Mouse (Mus musculus): ENCODE data around the gene Nisch. TPM values are rescaled to one million over a fixed set of nuclear protein-coding genes. Genes with fewer than 3 reads are reported as not detected.

Nisch gene
- polyA plus RNA-seq (2015; fragmentation: Nextera tagmentation; extraction: Ambion mirVana): 365 and 382 TPM in 2 replicates

GRCm38 (mm10) chr14:31216846-31217245, at the start of gene Nisch:
TSS of gene Nisch (minus strand) at chr14:31216946.
- Histone ChIP-seq H3K4me1 (replicated peaks) (peaks cover 13% of the 10 kb centered on the region), H3K9me3 (no peaks in the 10 kb centered on the region), H3K9ac (no peak within 1 kb of the TSS), H3K27ac (replicated peaks) (no peak within 1 kb of the TSS; the same call in 1 of the 2 replicates), H3K36me3 (no peaks in the 10 kb centered on the region), H3K27me3 (no peaks in the 10 kb centered on the region), H3K4me3 (no peak within 1 kb of the TSS), H3K4me2 (peak within 1 kb of the TSS; percentile 25)
- ATAC-seq (ENCODE audit: low FRiP score, low read depth): no peak
- 67% methylated on average over 2 of the region's 2 CpGs for WGBS

- no peak for ATAC-seq (ENCODE audit: low FRiP score, low read depth)
- H3K27me3 ChIP-seq: no peaks in the 10 kb centered on the region
- H3K9me3 ChIP-seq: no peaks in the 10 kb centered on the region
- no peak overlapping the region for H3K4me2 ChIP-seq
- H3K9ac ChIP-seq: no peak overlapping the region
- no peak overlapping the region for H3K4me3 ChIP-seq
- H3K27ac ChIP-seq (replicated peaks): no peak overlapping the region
- H3K4me1 ChIP-seq (replicated peaks): no peaks in the 10 kb centered on the region
- 97% methylated on average over 9 of the region's 9 CpGs for WGBS
- peaks cover 52% of the 10 kb centered on the region for H3K36me3 ChIP-seq
These were observed 44.2 kb upstream of the Nisch start for GRCm38 (mm10) chr14:31260932-31261331.

DNA sequence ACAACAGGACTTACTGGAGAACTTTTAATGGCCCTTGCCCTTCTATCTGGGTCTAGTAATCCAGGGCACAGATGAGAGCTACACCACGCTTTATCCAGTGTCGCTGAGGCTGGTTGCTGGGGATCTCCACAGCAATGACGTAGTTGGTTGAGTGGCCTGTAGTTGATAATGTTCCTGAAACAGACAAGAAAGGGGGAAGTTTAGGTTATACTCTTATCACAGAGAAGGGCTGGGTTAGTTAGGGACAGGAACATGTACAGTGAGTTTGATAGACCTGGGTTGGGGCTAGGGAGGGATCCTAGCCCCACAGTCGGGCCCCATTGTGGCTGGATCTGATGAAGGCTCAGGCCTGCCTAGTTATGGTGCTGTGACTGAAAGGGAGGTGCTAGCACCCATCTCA, 43.6 kb upstream of the Nisch start:
- no peak for ATAC-seq (ENCODE audit: low FRiP score, low read depth)
- Histone ChIP-seq H3K4me1 (replicated peaks) (no peaks in the 10 kb centered on the region), H3K27me3 (no peaks in the 10 kb centered on the region), H3K36me3 (peaks cover 57% of the 10 kb centered on the region), H3K9ac (no peak overlapping the region), H3K27ac (replicated peaks) (no peak overlapping the region), H3K9me3 (no peaks in the 10 kb centered on the region), H3K4me3 (no peak overlapping the region), H3K4me2 (no peak overlapping the region)
- 96% methylated on average over 4 of the region's 4 CpGs for WGBS

GRCm38 (mm10) chr14:31258476-31259050, 41.8 kb upstream of the Nisch start:
- ATAC-seq (ENCODE audit: low FRiP score, low read depth): no peak
- Histone ChIP-seq H3K4me3 (no peak overlapping the region), H3K9me3 (no peaks in the 10 kb centered on the region), H3K9ac (no peak overlapping the region), H3K27me3 (no peaks in the 10 kb centered on the region), H3K27ac (replicated peaks) (no peak overlapping the region), H3K4me1 (replicated peaks) (no peaks in the 10 kb centered on the region), H3K36me3 (peaks cover 76% of the 10 kb centered on the region), H3K4me2 (no peak overlapping the region)
- 94% methylated on average over 14 of the region's 14 CpGs for WGBS

DNA sequence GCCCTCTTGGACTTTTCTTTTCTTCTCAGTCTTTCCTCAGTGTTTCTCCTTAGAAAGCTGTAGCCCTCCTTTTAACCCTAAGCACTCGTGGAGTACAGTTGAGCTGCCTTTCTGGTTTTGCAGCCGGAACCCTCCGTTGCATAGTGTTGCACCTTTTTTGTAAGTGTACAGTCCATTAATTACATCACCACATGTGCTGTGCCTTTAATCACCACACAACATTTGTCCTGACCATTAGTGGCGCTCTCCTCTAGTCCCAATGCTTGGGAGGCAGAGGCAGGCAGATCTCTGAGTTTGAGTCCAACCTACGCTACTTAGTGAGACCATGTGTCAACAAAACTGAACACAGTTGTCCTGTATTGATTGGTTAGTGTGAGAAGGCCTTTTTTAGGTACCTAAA, 35.3 kb upstream of the Nisch start:
- peak overlapping the region; percentile 83 for H3K9ac ChIP-seq
- H3K36me3 ChIP-seq: peaks cover 40% of the 10 kb centered on the region
- peak overlapping the region; percentile 80 for H3K4me2 ChIP-seq
- peaks cover 20% of the 10 kb centered on the region for H3K4me1 ChIP-seq (replicated peaks)
- H3K9me3 ChIP-seq: no peaks in the 10 kb centered on the region
- H3K27me3 ChIP-seq: no peaks in the 10 kb centered on the region
- H3K27ac ChIP-seq (replicated peaks): no peak overlapping the region
- no peak for ATAC-seq (ENCODE audit: low FRiP score, low read depth)
- 85% methylated on average over 5 of the region's 5 CpGs for WGBS
- peak overlapping the region; percentile 75 for H3K4me3 ChIP-seq

- ATAC-seq (ENCODE audit: low FRiP score, low read depth): no peak; the same call in 1 of the 2 replicates
- 1% methylated on average over 18 of the region's 18 CpGs for WGBS
These were observed 34.9 kb upstream of the Nisch start for GRCm38 (mm10) chr14:31251626-31252025.

GRCm38 (mm10) chr14:31251084-31251604, 34.4 kb upstream of the Nisch start, which contains the start of the genes Phf7 and Bap1:
TSS of gene Phf7 (minus strand) at chr14:31251317.
TSS of gene Bap1 (plus strand) at chr14:31251450.
- Histone ChIP-seq H3K27ac (replicated peaks) (peak within 1 kb of the TSS; percentile 95), H3K4me3 (peak within 1 kb of the TSS; percentile 75), H3K36me3 (peaks cover 31% of the 10 kb centered on the region), H3K27me3 (no peaks in the 10 kb centered on the region), H3K9ac (peak within 1 kb of the TSS; percentile 83), H3K4me1 (replicated peaks) (peaks cover 20% of the 10 kb centered on the region), H3K9me3 (no peaks in the 10 kb centered on the region), H3K4me2 (peak within 1 kb of the TSS; percentile 80)
- peak; percentile 96 for ATAC-seq (ENCODE audit: low FRiP score, low read depth)
- under 1% methylated on average over 72 of the region's 75 CpGs for WGBS

More at GRCm38 (mm10) chr14:31251626-31252025, 34.9 kb upstream of the Nisch start:
- peaks cover 36% of the 10 kb centered on the region for H3K36me3 ChIP-seq
- peak overlapping the region; percentile 83 for H3K9ac ChIP-seq
- H3K4me2 ChIP-seq: peak overlapping the region; percentile 80
- H3K27me3 ChIP-seq: no peaks in the 10 kb centered on the region
- peak overlapping the region; percentile 75 for H3K4me3 ChIP-seq
- H3K4me1 ChIP-seq (replicated peaks): peaks cover 20% of the 10 kb centered on the region
- no peaks in the 10 kb centered on the region for H3K9me3 ChIP-seq
- peak overlapping the region; percentile 69 for H3K27ac ChIP-seq (replicated peaks)

DNA sequence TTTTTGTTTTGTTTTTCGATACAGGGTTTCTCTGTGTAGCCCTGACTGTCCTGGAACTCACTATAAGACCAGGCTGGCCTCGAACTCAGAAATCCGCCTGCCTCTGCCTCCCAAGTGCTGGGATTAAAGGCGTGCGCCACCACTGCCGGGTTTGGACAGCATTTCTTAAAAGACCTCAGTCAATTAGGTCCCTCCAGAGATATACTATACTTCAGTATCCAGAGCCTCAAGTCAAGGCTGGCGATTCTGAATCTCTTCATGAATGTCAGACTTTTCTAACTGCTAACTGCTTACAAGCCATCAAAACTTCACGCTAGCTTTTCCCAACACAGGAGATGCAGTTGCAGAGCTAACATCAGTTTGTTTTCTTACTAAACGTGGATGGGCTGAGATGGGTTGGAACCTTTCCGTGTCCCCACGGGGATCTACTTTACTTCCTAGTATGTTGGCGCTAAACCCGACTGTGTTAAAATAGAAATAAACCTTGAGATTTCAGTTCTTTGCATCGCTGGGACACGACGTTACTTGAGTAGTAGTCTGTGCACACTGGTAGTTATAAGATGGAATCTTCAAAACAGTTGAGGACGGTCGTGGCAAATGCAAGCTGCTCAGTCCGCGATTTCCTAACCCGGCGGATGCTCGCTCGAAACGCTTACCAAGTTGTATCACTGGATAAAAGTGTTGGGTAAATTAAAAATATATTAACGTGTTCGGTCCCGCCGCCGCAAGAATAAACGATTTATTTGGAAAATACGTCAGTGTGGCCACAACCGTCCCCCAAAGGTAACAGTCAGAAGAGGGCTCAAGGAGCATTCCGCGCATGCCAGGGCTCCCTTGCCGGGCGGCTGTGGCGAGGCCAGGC, 33.7 kb upstream of the Nisch start:
- WGBS: 21% methylated on average over 38 of the region's 38 CpGs
- H3K36me3 ChIP-seq: peaks cover 24% of the 10 kb centered on the region

DNA sequence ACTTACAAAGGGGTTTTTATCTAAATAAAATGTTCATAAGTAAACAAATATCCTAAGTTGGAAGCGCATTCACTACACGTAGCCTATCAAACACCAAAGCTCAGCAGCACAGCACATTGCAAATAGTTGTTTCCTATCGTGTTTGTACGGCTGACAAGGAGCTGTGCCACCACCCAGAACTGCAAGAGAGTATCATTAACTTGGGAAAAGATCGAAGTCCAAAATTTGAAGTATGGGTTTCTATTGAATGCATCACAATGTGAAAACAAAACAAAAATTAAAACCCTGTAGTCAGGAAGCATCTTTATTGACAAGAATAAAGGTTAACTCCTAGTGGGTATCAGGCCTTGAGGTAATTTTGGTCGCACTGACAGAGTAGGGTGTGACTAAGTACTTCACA, 31.6 kb upstream of the Nisch start:
- Histone ChIP-seq H3K4me3 (no peak overlapping the region), H3K27me3 (no peaks in the 10 kb centered on the region), H3K36me3 (peaks cover 3% of the 10 kb centered on the region; the same call in 1 of the 2 replicates), H3K9ac (no peak overlapping the region), H3K9me3 (no peaks in the 10 kb centered on the region), H3K4me2 (no peak overlapping the region), H3K27ac (replicated peaks) (no peak overlapping the region), H3K4me1 (replicated peaks) (peaks cover 20% of the 10 kb centered on the region)
- WGBS: 93% methylated on average over 6 of the region's 6 CpGs
- no peak for ATAC-seq (ENCODE audit: low FRiP score, low read depth)

More for the DNA sequence above, 33.7 kb upstream of the Nisch start:
- Histone ChIP-seq H3K4me3 (peak overlapping the region; percentile 75), H3K27ac (replicated peaks) (peak overlapping the region; percentile 95), H3K27me3 (no peaks in the 10 kb centered on the region), H3K9me3 (no peaks in the 10 kb centered on the region), H3K9ac (peak overlapping the region; percentile 83), H3K4me1 (replicated peaks) (peaks cover 20% of the 10 kb centered on the region), H3K4me2 (peak overlapping the region; percentile 80)
- ATAC-seq (ENCODE audit: low FRiP score, low read depth): no peak; the same call in 1 of the 2 replicates

DNA sequence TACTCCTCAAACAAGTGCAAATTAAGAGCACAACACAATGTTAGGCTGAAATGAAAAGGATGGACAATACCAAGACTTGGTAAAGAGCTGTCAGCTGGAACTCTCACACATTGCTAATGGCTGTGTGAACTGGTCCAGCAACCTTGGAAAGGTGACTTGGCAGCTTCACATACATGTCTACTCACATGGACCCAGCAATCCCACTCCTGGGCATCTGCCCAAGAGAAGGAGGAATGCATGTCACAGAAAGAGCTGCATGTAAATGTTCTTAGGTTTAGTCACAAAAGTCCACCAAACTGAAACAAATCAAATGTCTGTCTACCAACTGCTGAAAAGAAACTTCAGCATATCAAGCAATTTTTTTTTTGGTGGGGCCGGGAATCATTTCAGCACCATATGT, 29.2 kb upstream of the Nisch start:
- H3K4me1 ChIP-seq (replicated peaks): peaks cover 8% of the 10 kb centered on the region
- H3K9me3 ChIP-seq: no peaks in the 10 kb centered on the region
- no peaks in the 10 kb centered on the region for H3K27me3 ChIP-seq
- H3K27ac ChIP-seq (replicated peaks): no peak overlapping the region
- no peak for ATAC-seq (ENCODE audit: low FRiP score, low read depth)
- H3K4me2 ChIP-seq: no peak overlapping the region
- H3K36me3 ChIP-seq: no peaks in the 10 kb centered on the region
- H3K4me3 ChIP-seq: no peak overlapping the region
- 86% methylated on average over 1 of the region's 1 CpGs for WGBS
- no peak overlapping the region for H3K9ac ChIP-seq

DNA sequence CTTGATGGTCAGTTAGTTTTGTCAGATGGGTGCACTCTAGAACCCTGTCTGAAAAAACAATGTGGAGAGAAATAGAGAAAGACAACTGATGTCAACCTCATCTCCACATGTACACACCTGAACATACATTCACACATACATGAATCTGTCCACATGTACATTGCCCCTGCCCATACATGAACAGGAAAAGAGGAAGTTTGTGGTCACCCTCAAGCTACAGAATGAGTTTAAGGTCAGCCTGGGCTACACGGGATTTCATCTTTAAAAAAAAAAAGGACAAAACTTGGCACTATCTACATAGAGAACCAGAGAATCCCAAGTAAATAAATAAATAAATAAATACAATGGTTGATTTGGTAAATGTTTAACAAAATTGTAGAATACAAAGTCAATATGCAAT, 28.0 kb upstream of the Nisch start:
- H3K27ac ChIP-seq (replicated peaks): no peak overlapping the region
- no peaks in the 10 kb centered on the region for H3K9me3 ChIP-seq
- no peak overlapping the region for H3K4me3 ChIP-seq
- no peaks in the 10 kb centered on the region for H3K27me3 ChIP-seq
- peaks cover under 1% of the 10 kb centered on the region for H3K4me1 ChIP-seq (replicated peaks)
- WGBS: 90% methylated on average over 1 of the region's 1 CpGs
- H3K4me2 ChIP-seq: no peak overlapping the region
- H3K36me3 ChIP-seq: no peaks in the 10 kb centered on the region
- no peak overlapping the region for H3K9ac ChIP-seq
- no peak for ATAC-seq (ENCODE audit: low FRiP score, low read depth)

GRCm38 (mm10) chr14:31240528-31240927, 23.8 kb upstream of the Nisch start:
- WGBS: 81% methylated on average over 3 of the region's 3 CpGs
- Histone ChIP-seq H3K4me3 (no peak overlapping the region), H3K27me3 (no peaks in the 10 kb centered on the region), H3K4me1 (replicated peaks) (no peaks in the 10 kb centered on the region), H3K4me2 (no peak overlapping the region), H3K27ac (replicated peaks) (no peak overlapping the region), H3K36me3 (no peaks in the 10 kb centered on the region), H3K9ac (no peak overlapping the region), H3K9me3 (no peaks in the 10 kb centered on the region)
- no peak for ATAC-seq (ENCODE audit: low FRiP score, low read depth)
